Mouse (Mus musculus) monocyte, adult 5-6 weeks (primary cell): ENCODE results near the gene Rad51b. TPM values are rescaled to one million over a fixed set of nuclear protein-coding genes. Genes with fewer than 3 reads are reported as not detected.

Source experiments
- ATAC-seq: fragments of 153-309, 156-312 bp; replicated peaks from 2 replicates; pipeline ENCODE4 v1.8.0; 2017; ENCODE audit warnings: mild to moderate bottlenecking; ENCODE audit not compliant: low TSS enrichment, insufficient number of reproducible peaks, severe bottlenecking, poor library complexity, low FRiP score
- total RNA-seq: library from RNA; stranded (forward); fragments of 200-1000, 200-491, 200-594 nt; gene quantifications from 3 replicates; pipeline ENCODE4 v1.2.3, GENCODE M21; 2017

Gene Rad51b
- total RNA-seq, 1 experiment from 2014 or later = not detected

DNA sequence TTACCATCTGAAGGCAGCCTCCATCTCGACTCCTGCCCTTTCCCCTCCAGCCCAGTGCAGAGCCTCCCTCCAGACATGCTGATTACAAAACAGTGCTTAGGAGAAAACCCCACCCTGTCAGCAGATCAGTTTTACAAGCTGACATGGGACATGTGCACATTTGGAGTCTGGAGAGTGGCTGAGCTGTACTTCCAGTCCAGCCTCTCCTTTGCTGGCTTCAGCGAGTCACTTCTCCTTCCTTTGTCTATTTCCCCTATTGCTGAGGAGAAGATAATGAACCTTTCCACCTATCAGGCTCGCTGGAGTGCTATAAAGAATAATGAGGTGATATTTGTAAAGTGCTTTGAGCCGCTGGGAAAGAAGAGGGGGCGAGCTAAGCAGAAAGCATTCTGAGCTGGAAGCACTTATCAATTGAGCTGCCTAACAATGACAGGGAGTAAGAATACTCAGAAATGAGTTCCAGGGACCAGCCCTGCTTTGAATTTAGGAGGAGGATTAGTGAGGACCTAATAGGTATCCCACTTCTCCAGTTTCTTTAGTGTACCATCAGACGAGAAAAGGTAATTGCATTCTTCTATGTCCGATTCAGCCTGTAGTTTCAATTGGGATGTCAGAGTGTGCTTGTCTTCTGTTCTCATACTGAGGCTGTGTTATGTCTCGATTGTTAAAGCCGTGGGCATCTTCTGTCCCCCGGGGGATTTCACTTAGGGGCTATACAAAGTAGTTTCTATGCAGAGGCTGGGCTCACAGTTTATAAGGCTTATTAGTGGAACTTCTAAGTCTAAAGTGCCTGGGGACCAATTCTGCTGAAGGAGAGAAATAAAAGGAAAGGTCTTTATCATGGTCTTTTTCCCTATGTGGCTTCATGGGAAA is 453.4 kb downstream of the Rad51b start:
- ATAC-seq = peak; percentile 89

DNA sequence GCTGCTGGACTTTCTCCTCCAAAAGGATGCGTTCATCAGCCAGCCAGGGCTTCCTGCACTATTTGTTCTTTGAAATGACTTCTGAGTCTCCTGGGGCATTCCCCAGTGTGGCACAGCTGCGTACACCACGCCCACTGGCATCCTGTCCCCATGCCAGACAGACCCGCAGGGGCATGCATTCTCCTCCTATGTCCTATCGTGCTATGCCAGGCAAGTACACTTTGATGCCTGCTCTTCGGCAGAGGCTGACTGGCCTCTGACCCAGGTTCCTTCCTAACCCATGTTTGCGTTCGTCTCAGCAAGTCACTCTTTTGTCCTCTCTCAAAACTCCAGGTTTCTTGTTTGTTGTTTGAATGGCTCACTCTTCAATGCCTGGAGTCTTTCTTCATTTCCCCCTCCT is 454.7 kb downstream of the Rad51b start:
- ATAC-seq = no peak

DNA sequence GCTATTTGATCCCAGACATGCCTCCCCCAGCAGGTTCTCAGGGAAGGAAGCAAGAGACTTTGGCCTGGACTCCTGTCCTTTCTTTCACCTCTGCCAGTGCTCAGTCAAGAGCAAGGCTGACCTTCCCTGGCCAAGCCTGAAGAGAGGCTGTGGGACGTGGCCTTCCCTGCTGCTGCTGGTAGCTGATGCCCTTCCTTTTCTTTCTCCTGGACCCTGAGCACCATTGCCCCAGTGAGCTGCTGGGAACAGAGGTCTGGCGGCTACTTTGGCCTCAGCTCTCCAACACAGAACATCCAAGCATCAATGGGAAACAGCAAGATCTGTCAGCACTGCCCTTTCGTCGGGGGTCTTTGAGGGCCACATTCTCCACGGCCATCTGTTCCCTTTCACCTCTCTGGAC is 455.1 kb downstream of the Rad51b start:
- no peak for ATAC-seq

DNA sequence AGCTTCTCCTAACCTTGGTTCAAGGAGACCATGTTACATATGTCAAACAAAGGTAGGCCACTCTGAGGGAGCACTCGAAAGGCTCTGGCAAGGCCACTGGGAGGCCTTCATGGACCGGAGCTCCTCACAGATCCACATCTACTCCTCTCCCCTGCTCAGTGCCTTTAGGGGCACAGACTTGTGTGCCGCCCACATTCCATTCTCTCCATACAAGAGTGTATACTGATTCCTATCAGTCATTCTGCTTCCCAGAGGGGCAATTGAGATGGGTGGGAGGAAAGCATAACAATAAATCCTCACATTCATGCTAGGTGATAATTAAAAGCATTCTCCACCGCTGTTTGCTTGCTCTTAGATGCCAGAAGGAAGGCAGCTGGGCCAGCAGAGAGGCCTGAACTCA is 458.5 kb downstream of the Rad51b start:
- ATAC-seq = no peak

DNA sequence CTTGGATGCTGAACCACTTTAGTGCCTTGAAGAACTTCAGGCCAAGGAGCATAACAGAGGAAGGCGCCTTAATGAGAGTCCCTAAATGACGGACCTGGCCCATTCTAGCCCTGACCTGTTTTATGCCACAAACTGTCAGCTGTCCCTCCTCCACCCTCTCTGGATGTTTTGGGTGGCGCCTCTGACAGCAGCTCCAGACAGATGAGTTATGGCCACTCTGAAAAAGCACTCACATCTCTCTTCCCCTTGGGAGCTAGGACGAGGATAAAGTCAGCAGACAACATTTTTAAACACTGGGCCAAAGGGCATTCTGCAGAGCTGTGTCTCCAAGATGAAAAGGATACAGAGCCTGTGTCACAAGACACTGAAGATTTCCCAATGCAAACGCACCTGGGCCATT is 459.3 kb downstream of the Rad51b start:
- ATAC-seq = no peak

DNA sequence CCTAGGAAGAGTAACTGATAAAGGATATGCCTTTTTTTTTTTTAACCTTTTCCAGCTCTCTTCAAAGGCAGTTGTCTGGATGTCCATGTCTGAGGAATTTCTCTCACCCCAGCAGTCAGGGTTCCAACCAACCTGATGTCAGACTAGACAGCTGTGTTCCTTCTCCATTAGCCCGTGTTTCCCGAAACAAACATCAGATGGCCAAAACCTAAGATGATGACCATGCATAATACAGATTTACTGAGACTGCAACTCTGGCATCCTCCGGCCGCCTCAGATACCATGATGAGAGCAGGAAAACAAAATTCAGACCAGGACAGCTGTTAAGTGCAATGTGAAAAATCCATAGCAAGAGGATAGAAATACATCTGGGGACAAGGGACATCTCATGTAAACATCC is 460.7 kb downstream of the Rad51b start:
- ATAC-seq = no peak

DNA sequence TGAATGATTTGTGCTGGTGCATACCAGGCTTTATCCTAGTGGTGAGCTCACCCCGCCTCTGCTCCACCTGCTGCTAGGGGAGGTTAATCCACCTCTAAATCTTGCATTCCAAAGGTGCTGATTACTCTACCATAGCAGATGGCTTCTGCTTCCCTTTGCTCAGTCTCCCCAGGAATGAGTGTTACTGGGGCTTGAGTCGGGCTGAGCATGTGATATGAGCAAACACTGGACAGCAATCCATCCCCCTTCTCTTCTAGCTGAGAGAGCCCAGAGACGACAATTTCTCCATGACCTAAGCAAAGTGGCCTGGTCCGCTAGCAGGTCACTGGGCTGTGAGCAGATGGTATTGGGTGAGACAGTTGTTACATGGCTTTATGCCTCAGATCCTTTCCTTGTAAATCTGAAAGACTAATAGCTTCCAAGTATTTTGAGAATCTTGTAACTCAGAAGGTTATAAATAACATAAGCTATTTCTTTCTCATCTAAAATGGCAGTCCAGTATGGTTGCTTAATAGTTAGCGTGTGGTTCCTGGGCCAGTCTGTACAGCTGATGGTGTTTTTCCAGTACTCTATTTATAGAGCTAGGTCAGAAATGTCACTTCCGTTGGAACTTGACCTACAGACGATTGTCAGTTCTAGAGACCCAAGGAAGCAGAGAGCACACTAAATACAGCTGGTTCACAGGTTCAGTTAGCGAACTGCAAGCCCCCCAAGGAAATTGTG is 462.3 kb downstream of the Rad51b start:
- peak; percentile 31; the same call in 1 of the 2 replicates for ATAC-seq

DNA sequence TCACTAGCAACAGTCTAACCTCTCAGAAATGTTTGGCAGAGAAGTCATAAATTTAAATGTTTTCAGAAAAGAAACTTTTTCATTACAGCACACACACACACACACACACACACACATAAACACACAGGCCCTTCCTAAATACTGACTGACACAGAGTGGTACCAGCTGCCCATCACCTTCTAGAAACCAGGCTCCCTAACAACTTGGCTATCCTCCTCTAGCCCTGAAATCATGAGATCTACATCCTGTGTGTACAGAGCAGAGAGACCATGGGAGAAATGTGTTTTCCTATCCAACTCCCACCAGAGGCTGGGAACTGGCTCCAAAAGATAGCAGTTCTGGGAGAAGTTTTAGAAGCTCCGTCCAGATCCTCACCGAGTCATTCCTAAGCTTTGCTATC is 464.1 kb downstream of the Rad51b start:
- ATAC-seq = no peak

DNA sequence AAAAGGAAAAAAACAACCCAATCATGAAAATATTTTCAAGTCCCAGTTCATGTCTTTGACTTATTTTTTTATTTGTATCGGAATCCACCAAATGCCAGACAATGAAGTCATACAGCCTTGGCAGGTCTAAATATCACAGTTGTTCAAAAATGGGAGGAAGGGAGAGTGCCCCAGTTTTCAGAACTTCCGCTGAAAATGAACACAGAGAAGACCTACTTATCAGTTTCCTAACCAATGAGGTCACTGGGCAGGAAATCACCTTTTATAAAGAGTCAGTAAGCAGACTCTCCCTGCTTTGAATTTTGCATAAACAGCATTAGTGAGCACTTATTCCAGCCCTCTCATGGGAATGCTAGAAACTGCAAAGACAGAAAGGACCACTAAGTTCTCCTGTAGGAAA is 465.0 kb downstream of the Rad51b start:
- ATAC-seq = no peak

DNA sequence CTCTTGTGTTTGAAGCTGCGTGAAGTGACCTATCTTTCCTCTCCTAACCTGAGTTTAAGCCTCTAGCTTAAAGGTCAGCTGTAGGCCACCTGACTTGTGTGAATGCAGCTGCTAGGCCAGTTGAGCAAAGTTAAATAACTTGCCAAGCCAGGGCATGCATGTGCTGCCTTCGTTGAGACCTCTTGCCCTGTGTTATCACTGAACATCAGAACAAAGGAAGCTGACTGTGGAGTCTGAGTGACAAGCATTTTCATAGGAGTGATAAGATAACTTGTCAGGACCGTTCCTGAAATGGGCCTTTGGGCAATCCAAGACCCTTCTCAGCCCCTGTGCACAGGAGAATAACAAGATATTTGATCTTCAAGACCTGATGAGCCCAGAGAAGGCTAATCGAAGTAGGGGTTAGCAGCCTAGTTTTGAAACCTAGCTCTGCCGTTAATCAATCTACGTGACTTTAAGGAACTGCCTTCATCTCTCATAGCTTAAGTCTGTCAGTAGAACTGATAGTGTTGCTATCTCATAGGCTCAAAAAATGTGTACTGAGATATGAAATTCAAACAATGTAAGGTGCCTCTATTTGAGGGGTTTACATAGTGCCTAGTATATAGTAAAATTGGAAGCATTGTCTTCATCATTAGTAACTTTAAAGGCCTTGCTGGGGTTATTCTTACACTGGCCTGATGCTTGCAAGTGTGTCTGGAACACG is 465.6 kb downstream of the Rad51b start:
- no peak for ATAC-seq

DNA sequence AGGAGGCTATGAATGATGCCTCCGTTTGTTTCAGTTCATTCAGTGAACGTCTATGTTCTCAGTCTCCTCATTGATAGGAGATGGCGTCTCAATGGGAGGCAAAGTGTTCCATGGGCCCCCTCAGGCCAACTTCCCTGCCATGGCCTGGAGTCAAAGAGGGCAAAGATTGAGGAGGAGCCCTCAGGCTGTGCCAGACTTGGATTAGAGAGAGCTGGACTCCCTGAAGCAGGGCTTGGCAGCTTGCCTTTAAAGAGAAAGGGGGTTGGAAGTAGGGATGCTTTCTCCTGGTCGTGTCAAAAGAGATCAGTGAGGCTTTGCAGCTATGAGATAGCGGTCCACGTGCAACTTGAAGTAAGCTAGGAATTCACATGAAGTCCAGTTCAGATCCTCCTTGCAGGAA is 469.0 kb downstream of the Rad51b start:
- no peak for ATAC-seq

DNA sequence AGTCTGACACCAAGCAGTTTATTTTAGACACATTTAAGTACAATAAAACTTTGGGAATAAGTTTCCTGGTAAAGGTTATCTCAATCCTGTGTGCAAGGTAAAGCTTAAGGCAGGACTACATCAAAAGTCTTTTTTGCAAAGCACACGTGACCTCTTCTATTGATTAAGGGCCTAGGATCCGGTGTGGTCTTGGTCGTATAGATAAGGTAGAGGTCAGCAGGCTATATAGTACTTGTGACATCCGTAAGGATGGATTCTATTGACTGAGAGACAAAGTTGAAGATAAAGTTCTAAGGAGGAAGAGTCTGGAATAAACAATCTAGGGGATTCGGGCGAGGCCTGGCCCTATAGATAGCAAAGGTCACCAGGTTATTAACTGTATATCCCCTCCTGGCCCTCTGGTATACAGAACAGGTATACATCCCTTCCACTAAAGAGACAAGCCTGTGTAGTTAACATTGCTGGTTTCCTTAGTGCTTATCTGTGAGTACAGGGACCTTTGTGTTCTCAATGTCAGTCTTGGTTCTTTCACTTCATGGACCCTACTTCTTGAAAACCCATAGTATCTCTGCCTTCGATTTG is 471.8 kb downstream of the Rad51b start:
- ATAC-seq = no peak

DNA sequence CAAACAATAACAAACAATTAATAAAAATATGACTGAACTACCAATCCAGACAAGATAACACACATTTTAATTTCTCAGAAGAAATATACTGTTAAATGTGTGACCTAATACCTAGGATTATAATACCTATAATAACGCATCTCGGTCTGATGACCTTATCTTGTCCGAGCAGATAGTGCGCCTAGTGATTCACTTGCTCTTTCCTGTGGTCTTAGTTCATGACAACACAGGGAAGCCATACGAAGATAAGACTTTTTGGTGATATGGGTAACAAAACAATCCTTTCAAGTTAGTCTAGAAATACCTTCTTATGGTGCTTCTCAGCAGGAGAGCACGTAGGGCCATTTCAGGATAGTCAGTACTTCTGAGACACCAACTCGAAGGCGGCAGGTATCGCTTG is 472.7 kb downstream of the Rad51b start:
- ATAC-seq = no peak

DNA sequence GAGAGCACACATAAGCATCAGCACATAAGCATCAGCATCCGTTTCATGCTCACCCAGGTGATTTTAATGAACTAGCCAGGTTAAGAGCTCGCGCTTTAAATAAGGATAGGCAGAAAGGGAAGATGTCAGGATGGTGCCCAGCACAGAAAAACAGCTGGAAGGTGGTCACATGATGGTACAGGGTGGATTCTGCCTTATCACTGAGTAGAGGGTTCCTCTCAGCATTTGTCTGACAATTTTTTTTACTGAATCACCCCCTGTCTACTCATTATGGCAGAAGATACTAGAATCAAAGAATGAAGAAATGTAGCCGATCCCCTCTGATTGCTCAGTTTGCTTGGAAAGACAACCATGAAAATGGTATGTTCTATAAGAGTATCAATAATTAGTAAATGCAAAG is 474.1 kb downstream of the Rad51b start:
- no peak for ATAC-seq

DNA sequence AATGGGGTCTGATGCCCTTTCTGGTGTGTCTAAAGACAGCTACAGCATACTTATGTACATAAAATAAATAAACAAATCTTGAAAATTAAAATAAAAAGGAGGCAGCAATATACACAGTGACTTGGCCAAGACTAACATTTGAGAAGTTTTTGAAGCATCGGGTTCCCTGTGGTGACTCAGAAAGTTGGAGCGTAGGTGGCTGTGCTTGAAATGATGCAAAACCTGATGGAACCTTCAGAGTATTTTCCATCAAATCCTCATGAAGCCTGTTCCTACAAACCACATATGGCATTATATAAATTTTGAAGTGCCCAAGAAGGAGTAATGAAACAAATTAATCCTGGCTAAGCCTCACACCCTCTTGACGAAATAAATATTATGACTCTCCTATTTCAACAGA is 474.7 kb downstream of the Rad51b start:
- no peak for ATAC-seq

DNA sequence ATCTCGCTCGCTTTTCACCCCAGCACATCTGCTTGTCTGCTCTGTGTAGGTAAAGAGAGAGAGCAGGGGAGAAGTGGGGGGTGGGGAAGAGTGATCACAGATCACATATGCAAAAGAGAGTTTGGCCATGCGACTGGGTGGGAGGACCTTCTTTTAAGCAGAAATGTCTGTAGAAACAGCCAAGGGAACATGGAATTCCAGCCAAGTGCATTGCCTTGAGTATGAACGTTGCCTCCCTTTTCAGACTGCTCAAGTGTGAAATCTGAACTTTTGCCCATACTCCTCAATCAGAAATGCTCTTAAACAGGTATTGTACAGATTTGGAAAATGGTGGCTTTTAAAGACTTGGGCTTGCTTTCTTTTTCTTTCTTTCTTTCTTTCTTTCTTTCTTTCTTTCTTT is 476.2 kb downstream of the Rad51b start:
- ATAC-seq = no peak

DNA sequence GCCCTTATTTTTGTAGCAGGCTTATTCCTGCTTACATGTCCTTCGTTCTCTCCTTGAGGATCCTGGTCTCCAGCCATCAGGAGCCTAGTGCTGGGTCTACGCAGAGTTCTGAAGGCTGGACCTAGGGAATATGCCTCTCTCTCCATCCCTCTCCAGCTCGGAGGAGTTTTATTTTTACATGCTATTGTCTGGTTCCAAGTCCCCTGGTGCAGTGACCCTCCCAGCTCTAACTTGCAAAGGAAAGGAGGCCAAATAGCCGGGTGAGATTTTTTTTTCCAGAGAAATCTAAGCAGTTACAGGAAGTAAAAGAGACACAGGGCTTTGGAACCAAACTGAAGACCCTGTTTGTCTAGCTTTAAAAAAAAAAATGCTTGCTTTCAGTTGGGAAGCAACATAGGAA is 477.5 kb downstream of the Rad51b start:
- ATAC-seq = no peak

DNA sequence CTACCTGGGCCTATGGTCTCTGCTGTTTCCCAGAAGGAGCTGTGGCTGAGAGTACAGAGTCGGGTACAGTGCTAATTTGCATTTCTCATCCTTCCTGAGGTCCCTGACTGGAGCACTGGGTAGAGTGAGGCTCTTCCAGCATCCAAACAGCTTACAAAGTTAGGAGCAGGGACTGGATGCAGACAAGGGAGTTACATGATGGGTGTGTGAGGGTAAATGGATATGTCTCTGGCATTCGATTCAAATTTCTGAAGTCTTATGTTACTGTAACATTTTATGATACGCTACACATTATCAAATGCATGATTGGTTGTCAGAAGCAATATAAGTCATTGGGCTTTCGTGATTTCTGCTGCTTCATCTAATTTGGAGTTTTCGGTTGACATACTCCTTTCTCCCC is 479.7 kb downstream of the Rad51b start:
- ATAC-seq = no peak

DNA sequence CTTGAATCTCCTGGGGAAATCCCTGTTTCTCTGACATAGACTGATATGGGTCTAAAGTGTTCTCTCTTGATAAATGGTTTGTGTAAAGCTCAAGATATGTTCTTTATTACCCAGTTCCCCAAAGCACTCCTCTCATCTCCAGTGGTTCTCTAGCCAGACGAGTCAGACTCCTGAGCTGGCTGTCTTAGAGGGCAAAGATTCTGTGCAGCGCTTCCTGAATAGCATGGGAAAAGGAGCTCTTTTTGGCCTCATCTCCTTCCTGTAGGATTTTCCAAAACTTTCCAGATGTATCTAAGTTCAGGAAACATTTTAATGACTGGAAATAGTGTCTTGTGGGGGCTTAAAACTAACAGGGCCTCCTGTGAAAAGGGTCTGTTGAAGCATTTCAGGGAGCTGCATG is 483.7 kb downstream of the Rad51b start:
- ATAC-seq = no peak
